ENCODE assay signal across 9 mouse cellular contexts in genomic region chr17:25686323-25686722, GRCm38 (mm10). TPM values are rescaled to one million over a fixed set of nuclear protein-coding genes. Genes with fewer than 3 reads are reported as not detected.
DNase-seq lines count a peak whose midpoint lies in the region; ATAC-seq and TF ChIP-seq lines count a peak whose summit lies in the region.
"Had no signal": no experiment of that assay in that cellular context is flagged by ENCODE, and none has a peak within 500 bp of the region (broad histone marks: within the 10 kb centered on the region; RNA-seq: fewer than 3 reads in every experiment).

No protein-coding gene starts in this region.

- no peak for TF ChIP-seq EP300 in lung, postnatal 0 days (IDR thresholded peaks at IDR 0.05)

- H3K9me3 ChIP-seq in lung, postnatal 0 days (ENCODE audit: low read length) = no peaks in the 10 kb centered on the region
- H3K9me3 ChIP-seq in limb, embryonic 10.5 days (replicated peaks) = no peaks in the 10 kb centered on the region

- peak; percentile 4; the same call in 1 of the 2 replicates for TF ChIP-seq CTCF in gastrocnemius, adult 2 months (IDR thresholded peaks at IDR 0.05)
- TF ChIP-seq CTCF in lung, postnatal 0 days (IDR thresholded peaks at IDR 0.05) = peak; percentile 41

- H3K4me3 ChIP-seq in gastrocnemius, adult 2 months = no peak overlapping the region
- H3K4me3 ChIP-seq in lung, postnatal 0 days (ENCODE audit: low read depth, low read length) = no peak overlapping the region
- H3K4me3 ChIP-seq in limb, embryonic 10.5 days = no peak overlapping the region

- H3K4me1 ChIP-seq in lung, postnatal 0 days (ENCODE audit: insufficient read depth, low read depth, low read length) = no peaks in the 10 kb centered on the region
- H3K4me1 ChIP-seq in limb, embryonic 10.5 days = peaks cover 21% of the 10 kb centered on the region

- 38% methylated on average over 7 of the region's 7 CpGs for WGBS in lung, postnatal 0 days
- WGBS in limb, embryonic 10.5 days = 49% methylated on average over 7 of the region's 7 CpGs

- H3K27ac ChIP-seq in gastrocnemius, adult 2 months = no peak overlapping the region
- no peak overlapping the region for H3K27ac ChIP-seq in lung, postnatal 0 days (ENCODE audit: low read length)
- no peak overlapping the region for H3K27ac ChIP-seq in limb, embryonic 10.5 days

- H3K9ac ChIP-seq in lung, postnatal 0 days (replicated peaks; ENCODE audit: low read depth) = no peak overlapping the region

- DNase-seq in gastrocnemius, adult 2 months = no peak
- no peak for DNase-seq in gastrocnemius, postnatal 36 days
- no peak for DNase-seq in lung, postnatal 0 days (ENCODE audit: low spot score)
- DNase-seq in lung, adult 18-20 months = no peak
- peak; percentile 45 for DNase-seq in ES-CJ7 (ENCODE audit: low read depth, low spot score)
- DNase-seq in limb, embryonic 10.5 days (ENCODE audit: low spot score) = peak; percentile 46
- no peak for DNase-seq in urinary bladder, postnatal 14 days (ENCODE audit: low spot score)
- DNase-seq in cerebellum, adult 8-10 months = no peak

- no peaks in the 10 kb centered on the region for H3K27me3 ChIP-seq in lung, postnatal 0 days (replicated peaks; ENCODE audit: insufficient read depth, low read length)
- H3K27me3 ChIP-seq in limb, embryonic 10.5 days (ENCODE audit: low read depth, poor library complexity, severe bottlenecking) = peaks cover 18% of the 10 kb centered on the region

- no peaks in the 10 kb centered on the region for H3K36me3 ChIP-seq in lung, postnatal 0 days (ENCODE audit: insufficient read depth, low read length)
- H3K36me3 ChIP-seq in limb, embryonic 10.5 days = no peaks in the 10 kb centered on the region

- ATAC-seq in lung, postnatal 0 days = no peak

- H3K4me2 ChIP-seq in lung, postnatal 0 days (replicated peaks; ENCODE audit: low read depth, low read length) = no peak overlapping the region

- intact Hi-C loops in gastrocnemius, adult 2 months (cut with DNase I) = no loop called here
- intact Hi-C loops in gastrocnemius, postnatal 36 days (cut with DNase I) = no loop called here

RNA-seq across cellular contexts. Expression of gene Gng13, which starts 30.6 kb away (rescaled TPM):
- not detected for total RNA-seq in gastrocnemius, adult 2 months (2021)
- total RNA-seq in gastrocnemius, postnatal 36 days (2021) = not detected
- polyA plus RNA-seq in lung, postnatal 0 days (2015; fragmentation: Nextera tagmentation; extraction: Ambion mirVana) = 3.8 and 4.4 TPM in 2 replicates
- 2.0 TPM in 2 replicates for polyA plus RNA-seq in limb, embryonic 10.5 days (2016; fragmentation: Nextera tagmentation; extraction: Ambion mirVana)

RNA-seq across cellular contexts. Expression of gene Chtf18, which starts 40.9 kb away (rescaled TPM):
- total RNA-seq in gastrocnemius, adult 2 months (2021) = under 1 TPM; 0.77 to 0.86 TPM
- total RNA-seq in gastrocnemius, postnatal 36 days (2021) = under 1 TPM; 0.41 to 0.49 TPM
- polyA plus RNA-seq in lung, postnatal 0 days (2015; fragmentation: Nextera tagmentation; extraction: Ambion mirVana) = 1.6 and 2.6 TPM in 2 replicates
- 68.5 and 71.9 TPM in 2 replicates for polyA plus RNA-seq in limb, embryonic 10.5 days (2016; fragmentation: Nextera tagmentation; extraction: Ambion mirVana)

RNA-seq across cellular contexts. Expression of gene Rpusd1, which starts 41.1 kb away (rescaled TPM):
- 1 to 10 TPM; 3.9 to 4.0 TPM for total RNA-seq in gastrocnemius, adult 2 months (2021)
- 1 to 10 TPM; 2.5 to 3.1 TPM for total RNA-seq in gastrocnemius, postnatal 36 days (2021)
- polyA plus RNA-seq in lung, postnatal 0 days (2015; fragmentation: Nextera tagmentation; extraction: Ambion mirVana) = 15.2 and 18.1 TPM in 2 replicates
- 24.8 and 27.0 TPM in 2 replicates for polyA plus RNA-seq in limb, embryonic 10.5 days (2016; fragmentation: Nextera tagmentation; extraction: Ambion mirVana)

RNA-seq across cellular contexts. Expression of gene Mslnl, which starts 49.5 kb away (rescaled TPM):
- not detected for total RNA-seq in gastrocnemius, adult 2 months (2021)
- not detected for total RNA-seq in gastrocnemius, postnatal 36 days (2021)
- polyA plus RNA-seq in lung, postnatal 0 days (2015; fragmentation: Nextera tagmentation; extraction: Ambion mirVana) = 1.0 and 1.9 TPM in 2 replicates
- polyA plus RNA-seq in limb, embryonic 10.5 days (2016; fragmentation: Nextera tagmentation; extraction: Ambion mirVana) = not detected in 2 replicates
- polyA plus RNA-seq: neural tube, embryonic 14.5 days had no signal

Comparison
In these comparisons a context has a peak if more than half of its experiments do, and no peak if none do; other contexts are left out.
1. DNase-seq: peak in ES-CJ7 (single experiment) and limb, embryonic 10.5 days (single experiment); none in gastrocnemius, adult 2 months (single experiment), gastrocnemius, postnatal 36 days (0 of 2), lung, postnatal 0 days (single experiment), lung, adult 18-20 months (0 of 2), urinary bladder, postnatal 14 days (single experiment) and cerebellum, adult 8-10 months (single experiment).